Mouse (Mus musculus): Measurements from ENCODE around the gene Lemd2. TPM values are rescaled to one million over a fixed set of nuclear protein-coding genes. Genes with fewer than 3 reads are reported as not detected.

The Lemd2 gene
- total RNA-seq (2021) (10 to 100 TPM; 30.0 to 31.4 TPM), polyA plus RNA-seq (2012; rRNA removed) (38.3 and 39.5 TPM in 2 replicates)
- long read RNA-seq, transcript Lemd2-201 (9 exons, 2,627 nt), result major isoform, 67 of 73 reads
- long read RNA-seq, partial matches to known transcripts, result 0 of 73 reads
- long read RNA-seq, other reads (novel, unspliced or antisense), result 6 of 73 reads

- Histone ChIP-seq H3K4me1 (ENCODE audit: control insufficient read depth, insufficient read depth, low read length) (peaks cover 3% of the 10 kb centered on the region), H3K9ac (ENCODE audit: low read depth, low read length) (peak within 1 kb of the TSS; percentile 84), H3K79me2 (replicated peaks; ENCODE audit: control insufficient read depth, insufficient read depth, low read length) (no peaks in the 10 kb centered on the region; the same call in 1 of the 2 replicates), H3K36me3 (ENCODE audit: control insufficient read depth, insufficient read depth, low read length) (no peaks in the 10 kb centered on the region; the same call in 1 of the 2 replicates), H3K27me3 (ENCODE audit: control insufficient read depth, insufficient read depth, low read length) (no peaks in the 10 kb centered on the region), H3K4me3 (peak within 1 kb of the TSS; percentile 73), H3K27ac (peak within 1 kb of the TSS; percentile 81)
- intact Hi-C loops (cut with DNase I), result loop anchor here (5.0 to 10.0 kb wide), 2 partner anchors 72 to 1429 kb away; partner anchors contain the start of genes Narfl and Uqcc2
- WGBS, result 3% methylated on average over 93 of the region's 97 CpGs
- peak; percentile 98 for DNase-seq
- TF ChIP-seq EP300 (IDR thresholded peaks at IDR 0.05; ENCODE audit: insufficient read depth, low read depth, low read length) (peak; percentile 65; the same call in 1 of the 2 replicates), POLR2A (IDR thresholded peaks at IDR 0.05; ENCODE audit: insufficient read depth, low read depth, low read length) (peak; percentile 60; the same call in 1 of the 2 replicates), CTCF (IDR thresholded peaks at IDR 0.05) (0 out of 2 replicates have a peak, but pooled peaks have one; percentile 13)
Measured at GRCm38 (mm10) chr17:27204075-27204909, at the start of gene Lemd2. Lemd2 (minus strand) TSS chr17:27204469.

GRCm38 (mm10) chr17:27251150-27251549 lies 46.9 kb upstream of the Lemd2 start:
- TF ChIP-seq EP300 (IDR thresholded peaks at IDR 0.05; ENCODE audit: insufficient read depth, low read depth, low read length), result no peak
- no peak for TF ChIP-seq POLR2A (IDR thresholded peaks at IDR 0.05; ENCODE audit: insufficient read depth, low read depth, low read length)
- TF ChIP-seq CTCF (IDR thresholded peaks at IDR 0.05), result no peak
- no peak overlapping the region for H3K4me3 ChIP-seq
- no peaks in the 10 kb centered on the region for H3K27me3 ChIP-seq (ENCODE audit: control insufficient read depth, insufficient read depth, low read length)
- no peaks in the 10 kb centered on the region for H3K79me2 ChIP-seq (replicated peaks; ENCODE audit: control insufficient read depth, insufficient read depth, low read length)
- DNase-seq, result no peak
- WGBS, result 74% methylated on average over 6 of the region's 6 CpGs
- H3K4me1 ChIP-seq (ENCODE audit: control insufficient read depth, insufficient read depth, low read length), result no peaks in the 10 kb centered on the region; the same call in 1 of the 2 replicates
- H3K36me3 ChIP-seq (ENCODE audit: control insufficient read depth, insufficient read depth, low read length), result no peaks in the 10 kb centered on the region
- H3K27ac ChIP-seq, result no peak overlapping the region
- intact Hi-C loops (cut with DNase I), result no loop called here
- H3K9ac ChIP-seq (ENCODE audit: low read depth, low read length), result no peak overlapping the region

- 23% methylated on average over 4 of the region's 4 CpGs for WGBS
- no peak for DNase-seq
- Histone ChIP-seq H3K4me1 (ENCODE audit: control insufficient read depth, insufficient read depth, low read length) (no peaks in the 10 kb centered on the region; the same call in 1 of the 2 replicates), H3K4me3 (no peak overlapping the region), H3K9ac (ENCODE audit: low read depth, low read length) (no peak overlapping the region), H3K79me2 (replicated peaks; ENCODE audit: control insufficient read depth, insufficient read depth, low read length) (no peaks in the 10 kb centered on the region), H3K36me3 (ENCODE audit: control insufficient read depth, insufficient read depth, low read length) (no peaks in the 10 kb centered on the region), H3K27me3 (ENCODE audit: control insufficient read depth, insufficient read depth, low read length) (no peaks in the 10 kb centered on the region), H3K27ac (no peak overlapping the region)
- no peak for TF ChIP-seq EP300 (IDR thresholded peaks at IDR 0.05; ENCODE audit: insufficient read depth, low read depth, low read length)
- TF ChIP-seq CTCF (IDR thresholded peaks at IDR 0.05), result peak; percentile 46
- intact Hi-C loops (cut with DNase I), result no loop called here
Measured at GRCm38 (mm10) chr17:27250461-27250860, 46.2 kb upstream of the Lemd2 start.

- intact Hi-C loops (cut with DNase I), result no loop called here
- TF ChIP-seq CTCF (IDR thresholded peaks at IDR 0.05), result no peak
- TF ChIP-seq POLR2A (IDR thresholded peaks at IDR 0.05; ENCODE audit: insufficient read depth, low read depth, low read length), result no peak
- TF ChIP-seq EP300 (IDR thresholded peaks at IDR 0.05; ENCODE audit: insufficient read depth, low read depth, low read length), result no peak
- Histone ChIP-seq H3K36me3 (ENCODE audit: control insufficient read depth, insufficient read depth, low read length) (no peaks in the 10 kb centered on the region), H3K4me3 (no peak overlapping the region), H3K9ac (ENCODE audit: low read depth, low read length) (no peak overlapping the region), H3K79me2 (replicated peaks; ENCODE audit: control insufficient read depth, insufficient read depth, low read length) (no peaks in the 10 kb centered on the region), H3K27me3 (ENCODE audit: control insufficient read depth, insufficient read depth, low read length) (no peaks in the 10 kb centered on the region), H3K27ac (no peak overlapping the region), H3K4me1 (ENCODE audit: control insufficient read depth, insufficient read depth, low read length) (no peaks in the 10 kb centered on the region; the same call in 1 of the 2 replicates)
- 73% methylated on average over 3 of the region's 3 CpGs for WGBS
- DNase-seq, result no peak
Measured at GRCm38 (mm10) chr17:27249073-27249472, 44.8 kb upstream of the Lemd2 start.

GRCm38 (mm10) chr17:27247680-27248386 lies 43.6 kb upstream of the Lemd2 start:
- Histone ChIP-seq H3K27ac (no peak overlapping the region), H3K9ac (ENCODE audit: low read depth, low read length) (no peak overlapping the region), H3K36me3 (ENCODE audit: control insufficient read depth, insufficient read depth, low read length) (no peaks in the 10 kb centered on the region), H3K4me3 (no peak overlapping the region), H3K79me2 (replicated peaks; ENCODE audit: control insufficient read depth, insufficient read depth, low read length) (no peaks in the 10 kb centered on the region), H3K27me3 (ENCODE audit: control insufficient read depth, insufficient read depth, low read length) (no peaks in the 10 kb centered on the region), H3K4me1 (ENCODE audit: control insufficient read depth, insufficient read depth, low read length) (no peaks in the 10 kb centered on the region; the same call in 1 of the 2 replicates)
- no peak for DNase-seq
- intact Hi-C loops (cut with DNase I), result no loop called here
- TF ChIP-seq CTCF (IDR thresholded peaks at IDR 0.05), result no peak
- TF ChIP-seq POLR2A (IDR thresholded peaks at IDR 0.05; ENCODE audit: insufficient read depth, low read depth, low read length), result no peak
- no peak for TF ChIP-seq EP300 (IDR thresholded peaks at IDR 0.05; ENCODE audit: insufficient read depth, low read depth, low read length)
- 70% methylated on average over 6 of the region's 6 CpGs for WGBS

All from heart, adult 2 months (tissue).